Mouse (Mus musculus) stomach, postnatal 0 days (tissue): ENCODE data around the gene Zfp605.

Experiments used
- CTCF ChIP-seq: IDR thresholded peaks from 2 replicates; pipeline ENCODE4 v1.5.1; 2016; ENCODE audit warnings: antibody characterized with exemption, low read depth, mild to moderate bottlenecking, moderate library complexity
- EP300 ChIP-seq: optimal IDR thresholded peaks from 2 replicates; pipeline ENCODE3; 2016; ENCODE audit warnings: antibody characterized with exemption

GRCm38 (mm10) chr5:110143007-110143406, 33.1 kb downstream of the Zfp605 start:
- peak; percentile 68 for TF ChIP-seq CTCF
- no peak for TF ChIP-seq EP300
